Mouse (Mus musculus) erythroblast, embryonic 14.5 days (primary cell): ENCODE measurements around the gene BC049352.

Experiments
- GATA1 ChIP-seq: IDR thresholded peaks from 2 replicates; pipeline ENCODE4 v1.6.1; 2012; ENCODE audit warnings: low read length, inconsistent platforms, mixed read lengths
- TAL1 ChIP-seq: IDR thresholded peaks from 3 replicates; pipeline ENCODE4 v1.6.1; 2012; ENCODE audit warnings: low read length, inconsistent platforms, mixed read lengths

DNA sequence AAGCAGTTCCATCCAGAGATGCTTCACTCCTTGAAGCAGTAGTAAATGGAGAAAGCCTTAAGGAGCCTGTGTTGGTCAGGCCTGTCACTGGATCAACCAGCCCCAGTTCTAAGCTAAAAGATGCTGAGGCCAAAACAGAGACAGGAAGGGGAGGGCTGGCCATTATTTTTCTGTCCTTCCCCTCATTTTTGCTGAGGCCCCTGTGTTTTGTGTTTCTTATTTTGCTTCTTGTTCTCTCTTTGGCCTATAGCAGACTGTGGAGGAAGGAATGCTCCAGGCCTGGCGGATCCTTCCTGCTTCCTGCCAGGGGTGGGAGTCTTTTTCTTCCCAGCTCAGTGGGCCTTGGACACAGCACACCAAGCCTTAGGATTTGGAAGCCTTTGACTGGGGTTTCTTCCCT lies 63.6 kb downstream of the BC049352 start:
- no peak for TF ChIP-seq TAL1
- no peak for TF ChIP-seq GATA1
